Comparison of ENCODE assay signal across 10 mouse cellular contexts in the genomic region with DNA sequence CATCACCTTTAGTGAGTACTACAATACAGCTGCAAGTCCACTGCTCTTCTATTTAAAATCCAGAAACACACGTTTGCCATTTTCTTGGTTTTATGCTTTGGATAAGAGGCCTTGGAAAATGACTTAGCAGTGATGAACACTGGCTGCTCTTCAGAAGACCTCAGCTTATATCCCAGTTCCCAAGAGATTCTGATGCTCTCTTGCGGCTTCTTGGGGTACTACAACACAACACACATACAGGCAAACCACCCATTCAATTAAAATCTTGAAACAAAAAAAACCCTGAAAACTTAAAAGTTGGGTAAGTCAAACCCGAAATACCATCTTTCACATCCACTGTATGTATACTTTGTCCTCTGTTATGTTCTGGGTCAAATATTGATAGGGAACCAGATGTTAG. TPM values are rescaled to one million over a fixed set of nuclear protein-coding genes. Genes with fewer than 3 reads are reported as not detected.
DNase-seq lines count a peak whose midpoint lies in the region; ATAC-seq lines count a peak whose summit lies in the region.
"Had no signal": no experiment of that assay in that cellular context is flagged by ENCODE, and none has a peak within 500 bp of the region (broad histone marks: within the 10 kb centered on the region; RNA-seq: fewer than 3 reads in every experiment).

No protein-coding gene starts in this region.

- H3K27me3 ChIP-seq in embryonic facial prominence, embryonic 11.5 days (ENCODE audit: control insufficient read depth, insufficient read depth, low read length), result no peaks in the 10 kb centered on the region
- H3K27me3 ChIP-seq in embryonic facial prominence, embryonic 10.5 days (replicated peaks; ENCODE audit: low read depth, poor library complexity, severe bottlenecking), result no peaks in the 10 kb centered on the region

- H3K9me3 ChIP-seq in embryonic facial prominence, embryonic 11.5 days (replicated peaks; ENCODE audit: control insufficient read depth, low read length), result no peaks in the 10 kb centered on the region
- no peaks in the 10 kb centered on the region for H3K9me3 ChIP-seq in embryonic facial prominence, embryonic 10.5 days

- no peak for ATAC-seq in embryonic facial prominence, embryonic 11.5 days (replicated peaks; ENCODE audit: insufficient number of reproducible peaks, low FRiP score, low TSS enrichment, low read depth)
- ATAC-seq: midbrain, embryonic 16.5 days had no signal

- H3K36me3 ChIP-seq in embryonic facial prominence, embryonic 11.5 days (replicated peaks; ENCODE audit: control insufficient read depth, insufficient read depth, low read depth, low read length), result peaks cover 11% of the 10 kb centered on the region
- H3K36me3 ChIP-seq in embryonic facial prominence, embryonic 10.5 days (replicated peaks), result peaks cover 86% of the 10 kb centered on the region

- 69% methylated on average over 3 of the region's 3 CpGs for WGBS in embryonic facial prominence, embryonic 11.5 days
- 70% methylated on average over 3 of the region's 3 CpGs for WGBS in embryonic facial prominence, embryonic 10.5 days

- H3K9ac ChIP-seq in embryonic facial prominence, embryonic 11.5 days (replicated peaks; ENCODE audit: low read length), result no peak overlapping the region

- DNase-seq in embryonic facial prominence, embryonic 11.5 days (ENCODE audit: low spot score), result peak; percentile 43
- no peak for DNase-seq in embryonic facial prominence, embryonic 10.5 days (ENCODE audit: low spot score)
- peak; percentile 49 to 60 for DNase-seq in kidney, postnatal 4 days
- DNase-seq in kidney, adult 11 months, result no peak
- DNase-seq in 3T3-L1 (ENCODE audit: low read depth, low spot score) (peak; percentile 78), R1 (ENCODE audit: low read depth, low spot score) (peak; percentile 69)
- no peak for DNase-seq in neural tube, embryonic 10.5 days (ENCODE audit: extremely low spot score, low spot score)
- no peak for DNase-seq in right cerebral cortex, postnatal 36 days (ENCODE audit: low spot score in 2 of 2)
- DNase-seq: right cerebral cortex, postnatal 25 days had no signal

- no peak overlapping the region for H3K4me2 ChIP-seq in embryonic facial prominence, embryonic 11.5 days (ENCODE audit: low read depth, low read length)

- no peak overlapping the region for H3K4me3 ChIP-seq in embryonic facial prominence, embryonic 11.5 days (ENCODE audit: low read depth, low read length)
- no peak overlapping the region for H3K4me3 ChIP-seq in embryonic facial prominence, embryonic 10.5 days

- no peak overlapping the region for H3K27ac ChIP-seq in embryonic facial prominence, embryonic 11.5 days (replicated peaks; ENCODE audit: low read depth, low read length)
- no peak overlapping the region for H3K27ac ChIP-seq in embryonic facial prominence, embryonic 10.5 days (replicated peaks)

- no peaks in the 10 kb centered on the region for H3K4me1 ChIP-seq in embryonic facial prominence, embryonic 11.5 days (ENCODE audit: control insufficient read depth, insufficient read depth, low read length)
- peaks cover 8% of the 10 kb centered on the region for H3K4me1 ChIP-seq in embryonic facial prominence, embryonic 10.5 days

RNA-seq across cellular contexts. Expression of gene Paf1, which starts 5.2 kb away (rescaled TPM):
- polyA plus RNA-seq in embryonic facial prominence, embryonic 11.5 days (2014; fragmentation: Nextera tagmentation; extraction: Ambion mirVana), result 80.0 and 81.4 TPM in 2 replicates
- polyA plus RNA-seq in embryonic facial prominence, embryonic 10.5 days (2016; fragmentation: Nextera tagmentation; extraction: Ambion mirVana), result 88.3 and 89.0 TPM in 2 replicates

RNA-seq across cellular contexts. Expression of gene Med29, which starts 5.5 kb away (rescaled TPM):
- 50.1 and 50.6 TPM in 2 replicates for polyA plus RNA-seq in embryonic facial prominence, embryonic 11.5 days (2014; fragmentation: Nextera tagmentation; extraction: Ambion mirVana)
- 61.9 and 62.6 TPM in 2 replicates for polyA plus RNA-seq in embryonic facial prominence, embryonic 10.5 days (2016; fragmentation: Nextera tagmentation; extraction: Ambion mirVana)

RNA-seq across cellular contexts. Expression of gene Zfp36, which starts 17.9 kb away (rescaled TPM):
- polyA plus RNA-seq in embryonic facial prominence, embryonic 11.5 days (2014; fragmentation: Nextera tagmentation; extraction: Ambion mirVana), result 4.7 and 5.5 TPM in 2 replicates
- 5.6 and 5.7 TPM in 2 replicates for polyA plus RNA-seq in embryonic facial prominence, embryonic 10.5 days (2016; fragmentation: Nextera tagmentation; extraction: Ambion mirVana)

RNA-seq across cellular contexts. Expression of gene Plekhg2, which starts 25.6 kb away (rescaled TPM):
- polyA plus RNA-seq in embryonic facial prominence, embryonic 11.5 days (2014; fragmentation: Nextera tagmentation; extraction: Ambion mirVana), result 38.8 and 50.0 TPM in 2 replicates
- polyA plus RNA-seq in embryonic facial prominence, embryonic 10.5 days (2016; fragmentation: Nextera tagmentation; extraction: Ambion mirVana), result 93.4 and 101 TPM in 2 replicates

RNA-seq across cellular contexts. Expression of gene Gmfg, which starts 39.2 kb away (rescaled TPM):
- 8.3 and 8.9 TPM in 2 replicates for polyA plus RNA-seq in embryonic facial prominence, embryonic 11.5 days (2014; fragmentation: Nextera tagmentation; extraction: Ambion mirVana)
- 6.9 and 7.1 TPM in 2 replicates for polyA plus RNA-seq in embryonic facial prominence, embryonic 10.5 days (2016; fragmentation: Nextera tagmentation; extraction: Ambion mirVana)

Comparison
In these comparisons a context has a peak if more than half of its experiments do, and no peak if none do; other contexts are left out.
1. DNase-seq: peak in embryonic facial prominence, embryonic 11.5 days (single experiment), kidney, postnatal 4 days (2 of 2), 3T3-L1 (single experiment) and R1 (single experiment); none in embryonic facial prominence, embryonic 10.5 days (single experiment), kidney, adult 11 months (single experiment), neural tube, embryonic 10.5 days (single experiment) and right cerebral cortex, postnatal 36 days (0 of 2).